Mouse (Mus musculus) midbrain, postnatal 0 days (tissue): ENCODE data around the gene Spata45. TPM values are rescaled to one million over a fixed set of nuclear protein-coding genes. Genes with fewer than 3 reads are reported as not detected.
A peak's percentile ranks its signal among the peaks of the same experiment; 100 is the strongest.

Experiments
- ATAC-seq: fragments of 200-750 bp; cut with Nextera tagmentation; 2 replicates; pipeline ENCODE4 v1.8.0; 2017; ENCODE audit warnings: moderate number of reproducible peaks, mild to moderate bottlenecking, moderate TSS enrichment, moderate library complexity; ENCODE audit not compliant: low FRiP score
- DNase-seq: peaks from one replicate; pipeline ENCODE4 v3.0.0-alpha.2; 2015; ENCODE audit warnings: low spot score
- H3K27ac ChIP-seq: fragments of 300-500 bp; sonication (generic); 2 replicates; pipeline ENCODE4 v1.5.1; 2014; ENCODE audit warnings: low read depth, mild to moderate bottlenecking, low read length, mixed read lengths
- H3K27me3 ChIP-seq: fragments of 300-500 bp; sonication (generic); 2 replicates; pipeline ENCODE4 v1.6.1; 2014; ENCODE audit warnings: low read length, control low read depth, mixed read lengths; ENCODE audit not compliant: insufficient read depth
- H3K36me3 ChIP-seq: fragments of 300-500 bp; sonication (generic); 2 replicates; pipeline ENCODE4 v1.6.1; 2014; ENCODE audit warnings: low read length, control low read depth, mixed read lengths; ENCODE audit not compliant: insufficient read depth
- H3K4me1 ChIP-seq: fragments of 300-500 bp; sonication (generic); 2 replicates; pipeline ENCODE4 v1.6.1; 2014; ENCODE audit warnings: mild to moderate bottlenecking, control low read depth, antibody characterized with exemption, low read length, mixed read lengths; ENCODE audit not compliant: insufficient read depth
- H3K4me2 ChIP-seq: fragments of 300-500 bp; sonication (generic); 2 replicates; pipeline ENCODE4 v1.6.1; 2014; ENCODE audit warnings: low read depth, mild to moderate bottlenecking, low read length, mixed read lengths; ENCODE audit not compliant: poor library complexity, severe bottlenecking
- H3K4me3 ChIP-seq: fragments of 300-500 bp; sonication (generic); 2 replicates; pipeline ENCODE4 v1.5.1; 2014; ENCODE audit warnings: low read depth, mild to moderate bottlenecking, low read length, moderate library complexity
- H3K9ac ChIP-seq: fragments of 300-500 bp; sonication (generic); replicated peaks from 2 replicates; pipeline ENCODE4 v1.6.1; 2014; ENCODE audit warnings: mild to moderate bottlenecking, low read length, moderate library complexity, mixed read lengths; ENCODE audit not compliant: poor library complexity, severe bottlenecking
- H3K9me3 ChIP-seq: fragments of 300-500 bp; sonication (generic); 2 replicates; pipeline ENCODE4 v1.6.1; 2016; ENCODE audit warnings: low read length, control low read depth
- CTCF ChIP-seq: IDR thresholded peaks from 2 replicates; pipeline ENCODE4 v1.5.1; 2016; ENCODE audit warnings: antibody characterized with exemption, mild to moderate bottlenecking
- WGBS: fragments of 180-500 bp; shearing (Covaris S2); extraction: QIAGEN DNeasy Blood & Tissue Kit; methylation state at CpG from one replicate; pipeline ENCODE4 v1.1.7; 2014; 5-methylcytosine and 5-hydroxymethylcytosine counted together
- polyA plus RNA-seq: library from polyadenylated mRNA; unstranded; fragments of >200 nt; fragmentation: Nextera tagmentation; extraction: Ambion mirVana; gene quantifications from 2 replicates; pipeline ENCODE4 v1.2.1, GENCODE M21; 2015
- total RNA-seq: library from RNA; depleted of rRNA; stranded (reverse); fragments of >200 nt; gene quantifications from 2 replicates; pipeline ENCODE4 v1.2.3, GENCODE M21; 2014

Spata45 gene
- total and polyA plus RNA-seq, 2 experiments from 2014 or later = not detected

DNA sequence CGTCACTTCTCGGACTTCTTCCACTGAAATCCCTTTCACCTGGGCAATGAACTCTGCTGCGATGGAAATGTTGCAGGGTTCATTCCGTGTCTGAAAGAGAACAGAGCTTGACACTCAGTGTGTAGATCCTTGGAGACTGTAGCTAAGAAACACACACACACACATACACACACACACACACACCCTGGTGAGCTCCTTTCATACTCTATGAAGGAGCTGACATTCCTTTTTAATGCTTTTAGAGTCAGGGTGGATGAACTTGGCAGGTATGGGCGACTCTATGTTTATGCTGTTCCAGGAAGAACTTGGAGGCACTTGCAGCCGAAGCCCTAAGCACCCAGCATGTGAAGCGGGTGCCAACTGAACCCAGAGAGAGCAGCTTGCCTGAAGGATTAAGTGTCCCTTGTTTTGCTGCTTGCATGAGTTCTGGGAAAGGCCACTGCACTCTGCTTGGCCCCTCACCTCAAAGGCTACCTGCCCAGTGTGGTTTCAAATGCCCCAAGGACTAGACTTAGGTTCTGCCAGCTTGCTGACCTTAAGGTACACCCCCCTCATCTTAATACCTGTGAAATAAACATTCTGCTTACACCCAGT, 9.9 kb downstream of the Spata45 start:
- no peaks in the 10 kb centered on the region for H3K36me3 ChIP-seq
- no peak overlapping the region for H3K27ac ChIP-seq
- ATAC-seq (no peak), DNase-seq (peak; percentile 12)
- 59% methylated on average over 7 of the region's 7 CpGs for WGBS
- no peak overlapping the region for H3K4me2 ChIP-seq
- no peak overlapping the region for H3K9ac ChIP-seq
- no peak overlapping the region for H3K4me3 ChIP-seq
- H3K27me3 ChIP-seq = no peaks in the 10 kb centered on the region
- no peaks in the 10 kb centered on the region for H3K9me3 ChIP-seq
- no peaks in the 10 kb centered on the region for H3K4me1 ChIP-seq
- TF ChIP-seq CTCF = no peak

DNA sequence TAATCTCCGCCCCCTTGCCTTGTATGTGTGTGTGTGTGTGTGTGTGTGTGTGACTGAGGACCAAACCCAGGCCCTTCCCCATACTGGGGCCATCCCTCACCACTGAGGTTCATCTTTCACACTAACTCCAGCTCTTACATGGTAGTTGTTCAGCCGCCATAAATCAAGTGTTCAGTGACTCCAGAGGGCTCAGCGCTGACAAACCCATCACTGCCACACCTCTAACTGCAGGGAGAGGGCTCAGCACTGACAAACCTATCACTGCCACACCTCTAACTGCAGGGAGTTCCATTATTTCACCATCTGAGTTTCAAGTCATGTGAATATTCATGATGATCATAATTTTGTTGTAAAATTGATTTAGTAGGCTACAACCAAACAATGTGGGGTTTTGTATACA, 17.1 kb downstream of the Spata45 start:
- no peaks in the 10 kb centered on the region for H3K36me3 ChIP-seq
- no peak for TF ChIP-seq CTCF
- no peak for DNase-seq
- no peak overlapping the region for H3K4me3 ChIP-seq
- H3K9ac ChIP-seq = no peak overlapping the region
- H3K27ac ChIP-seq = no peak overlapping the region
- no peaks in the 10 kb centered on the region for H3K4me1 ChIP-seq
- H3K4me2 ChIP-seq = no peak overlapping the region
- H3K27me3 ChIP-seq = no peaks in the 10 kb centered on the region
- H3K9me3 ChIP-seq = no peaks in the 10 kb centered on the region
- ATAC-seq = no peak
- WGBS = 91% methylated on average over 3 of the region's 3 CpGs

DNA sequence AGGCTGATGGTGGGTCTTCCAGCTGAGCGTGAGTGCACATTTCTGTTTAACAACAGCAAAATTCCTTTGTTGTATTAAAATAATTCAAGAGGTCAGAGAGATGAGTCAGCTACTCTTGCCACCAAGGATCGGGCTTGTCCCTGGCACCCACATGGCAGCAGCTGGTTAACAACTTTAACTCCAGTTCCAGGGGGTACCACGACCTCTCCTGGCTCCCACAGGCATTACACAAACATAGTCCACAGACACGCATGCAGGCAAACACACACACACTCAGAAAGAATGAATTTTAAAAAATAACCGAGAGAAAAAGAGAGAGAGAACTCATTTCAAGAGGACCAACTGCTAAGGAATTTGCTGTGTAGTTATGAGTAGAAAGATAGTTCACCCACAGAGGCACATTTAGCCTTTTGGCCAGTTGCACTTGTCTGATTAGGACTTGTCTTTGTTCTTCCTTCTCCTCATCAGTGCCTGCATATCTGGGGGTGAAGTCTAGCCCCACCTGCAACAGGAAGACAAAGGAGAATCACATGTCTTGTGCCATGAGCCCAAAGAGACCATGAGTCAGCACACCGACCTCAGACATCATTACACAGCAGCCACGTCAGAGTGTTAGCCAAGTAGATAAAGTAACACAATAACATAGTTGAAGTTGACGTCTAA, 18.6 kb downstream of the Spata45 start:
- no peaks in the 10 kb centered on the region for H3K36me3 ChIP-seq
- 74% methylated on average over 8 of the region's 8 CpGs for WGBS
- no peak overlapping the region for H3K27ac ChIP-seq
- no peaks in the 10 kb centered on the region for H3K9me3 ChIP-seq
- H3K4me3 ChIP-seq = no peak overlapping the region
- no peaks in the 10 kb centered on the region for H3K4me1 ChIP-seq
- no peak overlapping the region for H3K9ac ChIP-seq
- H3K27me3 ChIP-seq = no peaks in the 10 kb centered on the region
- ATAC-seq (no peak), DNase-seq (no peak)
- H3K4me2 ChIP-seq = no peak overlapping the region
- TF ChIP-seq CTCF = no peak

DNA sequence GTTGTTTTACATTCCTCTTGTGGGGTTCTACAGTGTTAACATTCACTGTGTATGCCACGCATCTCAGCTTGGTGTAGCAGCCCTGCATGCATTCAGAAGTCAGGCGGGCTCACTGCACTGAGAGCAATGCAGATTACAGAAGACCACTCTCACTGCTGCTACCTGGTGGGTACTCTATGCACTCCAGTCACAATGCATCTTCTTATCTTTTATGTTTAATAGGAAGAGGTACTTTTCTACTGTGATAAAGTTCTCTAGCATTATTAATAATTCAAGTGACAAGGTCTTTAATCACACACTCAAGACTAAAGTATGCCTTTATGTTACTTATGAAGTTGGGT, 19.1 kb downstream of the Spata45 start:
- H3K9me3 ChIP-seq = no peaks in the 10 kb centered on the region
- H3K4me1 ChIP-seq = no peaks in the 10 kb centered on the region
- no peak overlapping the region for H3K27ac ChIP-seq
- ATAC-seq (no peak), DNase-seq (peak; percentile 24)
- TF ChIP-seq CTCF = peak; percentile 44
- H3K27me3 ChIP-seq = no peaks in the 10 kb centered on the region
- H3K4me3 ChIP-seq = no peak overlapping the region
- no peak overlapping the region for H3K9ac ChIP-seq
- WGBS = 67% methylated on average over 2 of the region's 2 CpGs
- no peaks in the 10 kb centered on the region for H3K36me3 ChIP-seq
- no peak overlapping the region for H3K4me2 ChIP-seq

DNA sequence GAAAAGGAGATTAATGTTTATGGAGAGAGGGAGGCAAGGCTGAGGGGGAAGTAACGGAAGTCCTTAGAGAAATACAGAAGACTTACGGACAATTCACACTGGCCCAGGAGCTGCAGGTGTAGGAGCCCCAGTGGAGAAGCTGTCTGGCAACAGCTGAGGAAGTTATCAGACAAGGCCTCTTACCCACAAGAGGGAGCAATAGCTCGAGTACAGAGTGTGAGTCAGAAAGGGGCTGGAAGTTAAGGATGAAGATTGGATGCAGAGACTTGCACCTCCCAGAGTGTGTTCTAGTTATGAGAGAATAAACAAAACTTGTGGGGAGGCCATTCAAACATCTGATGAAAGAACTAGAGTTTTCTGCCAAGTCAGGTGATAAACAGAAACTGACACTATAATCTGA, 21.0 kb downstream of the Spata45 start:
- DNase-seq (no peak), ATAC-seq (no peak)
- Histone ChIP-seq H3K4me3 (no peak overlapping the region), H3K27ac (no peak overlapping the region), H3K4me1 (no peaks in the 10 kb centered on the region; the same call in 1 of the 2 replicates), H3K9me3 (no peaks in the 10 kb centered on the region), H3K36me3 (no peaks in the 10 kb centered on the region), H3K9ac (no peak overlapping the region), H3K27me3 (no peaks in the 10 kb centered on the region), H3K4me2 (no peak overlapping the region)
- peak; percentile 22; the same call in 1 of the 2 replicates for TF ChIP-seq CTCF
- 69% methylated on average over 3 of the region's 3 CpGs for WGBS

DNA sequence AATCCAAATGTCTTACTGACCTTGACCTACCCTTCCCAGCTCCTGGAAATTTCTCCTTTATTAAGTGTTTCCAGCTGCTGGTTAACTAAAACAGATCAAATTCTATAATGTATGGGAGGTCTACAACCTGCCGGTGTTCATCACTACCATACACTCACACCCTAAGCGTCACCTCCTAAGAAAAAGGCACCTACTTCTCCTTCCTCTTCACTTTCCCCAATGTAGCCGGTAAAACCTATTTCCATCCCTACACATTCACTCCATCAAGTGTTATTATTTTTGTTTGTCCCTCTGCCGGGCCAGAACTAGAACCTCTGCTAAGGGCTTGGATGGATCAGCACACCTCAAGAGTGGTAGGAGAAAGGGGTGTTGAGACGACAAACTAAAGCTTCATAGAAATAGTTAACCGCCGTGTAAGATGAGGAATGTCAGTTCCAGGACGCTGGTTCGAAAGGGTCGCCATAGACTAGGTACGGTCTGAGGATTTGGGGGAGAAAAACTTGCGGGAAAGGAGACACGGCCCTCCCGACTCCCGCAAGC, 25.9 kb downstream of the Spata45 start:
- Histone ChIP-seq H3K27me3 (no peaks in the 10 kb centered on the region), H3K4me1 (no peaks in the 10 kb centered on the region; the same call in 1 of the 2 replicates), H3K4me3 (peak overlapping the region; percentile 67), H3K4me2 (peak overlapping the region; percentile 97), H3K27ac (peak overlapping the region; percentile 77), H3K9ac (peak overlapping the region; percentile 72), H3K9me3 (no peaks in the 10 kb centered on the region), H3K36me3 (no peaks in the 10 kb centered on the region)
- DNase-seq = no peak
- peak; percentile 46 for ATAC-seq
- 5% methylated on average over 15 of the region's 15 CpGs for WGBS
- TF ChIP-seq CTCF = no peak
